In the genomic region with DNA sequence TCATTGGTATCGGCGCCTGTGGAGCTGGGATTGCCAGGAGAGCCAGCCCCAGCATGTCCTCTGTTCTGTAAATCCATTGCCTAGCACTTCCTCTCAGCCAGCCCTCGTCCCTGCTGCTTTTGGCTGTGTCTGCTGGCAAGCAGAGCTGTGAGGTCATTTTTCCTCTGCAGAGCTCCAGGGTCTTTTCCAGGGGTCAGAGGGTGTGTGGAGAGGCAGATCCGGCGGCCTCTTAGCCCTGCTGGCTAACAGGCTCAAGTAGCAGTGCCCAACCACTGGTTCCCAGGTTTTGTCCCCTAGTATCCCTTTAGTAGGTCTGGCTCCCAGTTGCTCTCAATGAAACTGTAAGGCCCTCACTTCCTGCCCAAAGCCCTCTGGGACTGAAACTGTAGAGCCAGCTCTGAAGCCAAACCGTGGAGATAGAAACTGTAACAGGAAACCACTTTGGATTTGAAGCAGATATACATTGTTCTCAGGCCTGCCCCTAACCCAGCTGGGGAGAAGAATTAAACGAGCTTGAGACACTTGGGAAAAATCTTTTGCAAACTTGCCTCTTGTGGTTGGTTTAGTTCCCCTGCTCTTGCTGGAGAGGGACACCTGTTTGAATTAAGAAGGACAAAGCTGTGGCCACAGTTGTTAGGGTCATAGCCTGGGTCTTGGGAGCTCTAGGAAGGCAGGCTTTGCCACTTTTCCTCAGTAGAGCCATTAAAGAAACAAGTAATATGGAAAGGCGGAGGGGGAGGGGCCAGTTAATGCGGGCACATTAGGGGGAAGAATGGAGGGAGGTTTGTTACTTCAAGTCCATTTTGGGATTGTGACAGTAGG, we compare ENCODE assay signal across 8 mouse cellular contexts.
DNase-seq lines count a peak whose midpoint lies in the region; ATAC-seq and TF ChIP-seq lines count a peak whose summit lies in the region.

No protein-coding gene starts in this region.

- peak; percentile 71 for DNase-seq in 416B (ENCODE audit: low read depth)
- peak; percentile 43 for DNase-seq in cerebellum, adult 11-12 months
- peak; percentile 60 for DNase-seq in gastrocnemius, adult 18-20 months (ENCODE audit: low spot score)
- peak; percentile 33 for DNase-seq in hindbrain, embryonic 11.5 days (ENCODE audit: low spot score)
- peak; percentile 12 for DNase-seq in liver
- no peak for DNase-seq in adrenal gland, adult 18-20 months (ENCODE audit: low spot score in 2 of 2)

- TF ChIP-seq POLR2A in myocyte (IDR thresholded peaks at IDR 0.05; ENCODE audit: insufficient read length, low read depth): no peak

- WGBS in hindbrain, embryonic 11.5 days: 37% methylated on average over 9 of the region's 9 CpGs

- H3ac ChIP-seq in myocyte (ENCODE audit: control insufficient read depth, insufficient read length): no peak overlapping the region

- no peak overlapping the region for H3K4me2 ChIP-seq in hindbrain, embryonic 11.5 days (replicated peaks; ENCODE audit: low read depth, low read length)
- H3K4me2 ChIP-seq in myocyte (ENCODE audit: low read depth): peak overlapping the region; percentile 68

- H3K79me2 ChIP-seq in myocyte (ENCODE audit: control insufficient read depth, insufficient read depth): no peaks in the 10 kb centered on the region

- no peaks in the 10 kb centered on the region for H3K36me3 ChIP-seq in hindbrain, embryonic 11.5 days (ENCODE audit: control insufficient read depth, insufficient read depth, low read length)
- H3K36me3 ChIP-seq in myocyte (ENCODE audit: control insufficient read depth, insufficient read depth): no peaks in the 10 kb centered on the region

- no peaks in the 10 kb centered on the region for H3K9me3 ChIP-seq in hindbrain, embryonic 11.5 days (ENCODE audit: control insufficient read depth, low read length)

- ATAC-seq in hindbrain, embryonic 11.5 days (ENCODE audit: low FRiP score): no peak
- ATAC-seq in activated CD4-positive, CD25-positive, alpha-beta regulatory T cell, adult 4 months: no peak

- no peak overlapping the region for H3K9ac ChIP-seq in hindbrain, embryonic 11.5 days (ENCODE audit: low read depth, low read length)

- no peak overlapping the region for H3K4me3 ChIP-seq in hindbrain, embryonic 11.5 days (ENCODE audit: low read depth, low read length)
- H3K4me3 ChIP-seq in myocyte: no peak overlapping the region

- H3K4me1 ChIP-seq in hindbrain, embryonic 11.5 days (replicated peaks; ENCODE audit: control insufficient read depth, insufficient read depth, low read length): no peaks in the 10 kb centered on the region; the same call in 1 of the 2 replicates

- no peaks in the 10 kb centered on the region for H3K27me3 ChIP-seq in hindbrain, embryonic 11.5 days (ENCODE audit: control insufficient read depth, insufficient read depth, low read length)
- H3K27me3 ChIP-seq in myocyte (ENCODE audit: control insufficient read depth, insufficient read depth, insufficient read length): no peaks in the 10 kb centered on the region

- H3K27ac ChIP-seq in hindbrain, embryonic 11.5 days (ENCODE audit: low read depth, low read length): no peak overlapping the region

TF ChIP-seq in myocyte, 11 proteins besides CTCF, POLR2A, EP300 and RAD21:
- TF ChIP-seq MYOD1 (IDR thresholded peaks at IDR 0.05; ENCODE audit: control insufficient read depth in 1 of 3, insufficient read length in 2 of 3, low read depth in 2 of 3) (peak in 2 of 3 experiments; percentile 56 to 76), MAX (IDR thresholded peaks at IDR 0.05; ENCODE audit: low read depth) (no peak), MYOG (IDR thresholded peaks at IDR 0.05; ENCODE audit: control insufficient read depth in 1 of 3, insufficient read depth in 1 of 3, insufficient read length in 2 of 3, low read depth in 2 of 3) (peak in 1 of 3 experiments; percentile 40), CEBPB (IDR thresholded peaks at IDR 0.05; ENCODE audit: insufficient read depth, poor library complexity, severe bottlenecking) (no peak), TCF12 (IDR thresholded peaks at IDR 0.05; ENCODE audit: insufficient read depth, poor library complexity, severe bottlenecking) (peak; percentile 17), REST (IDR thresholded peaks at IDR 0.05; ENCODE audit: insufficient read depth, insufficient read length) (no peak)

Comparison
In these comparisons a context has a peak if more than half of its experiments do, and no peak if none do; other contexts are left out.
1. DNase-seq: peak in 416B (single experiment), cerebellum, adult 11-12 months (single experiment), gastrocnemius, adult 18-20 months (single experiment), hindbrain, embryonic 11.5 days (single experiment) and liver (single experiment); none in adrenal gland, adult 18-20 months (0 of 2).